Mouse (Mus musculus): ENCODE data around the gene Itpr1. TPM values are rescaled to one million over a fixed set of nuclear protein-coding genes. Genes with fewer than 3 reads are reported as not detected.

Itpr1 gene
- polyA plus RNA-seq, 1 experiment from 2014 or later = 5.0 TPM

DNA sequence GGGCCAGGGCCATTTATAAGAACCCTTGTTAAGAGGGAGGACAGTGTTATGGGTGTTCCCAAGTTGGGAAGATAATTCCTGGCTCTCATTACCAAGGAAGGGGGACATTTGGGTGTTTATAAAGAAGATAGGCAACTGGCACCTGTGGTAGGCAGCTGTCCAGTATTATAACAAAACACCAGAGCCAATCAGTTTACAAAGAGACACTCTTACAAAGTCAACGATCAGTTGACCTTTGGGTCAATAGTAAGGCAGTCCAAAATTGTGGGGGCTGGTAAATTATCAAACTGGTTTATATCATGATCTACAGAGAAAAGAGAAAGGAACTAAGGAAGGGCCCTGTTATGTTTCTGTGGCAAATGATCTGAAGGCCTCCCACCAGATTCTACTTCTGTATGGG, 104.1 kb downstream of the Itpr1 start:
- no peaks in the 10 kb centered on the region for H3K27me3 ChIP-seq
- no peak overlapping the region for H3K9ac ChIP-seq
- no peak overlapping the region for H3K27ac ChIP-seq (replicated peaks)
- H3K4me1 ChIP-seq (replicated peaks) = peaks cover 16% of the 10 kb centered on the region; the same call in 1 of the 2 replicates
- H3K4me2 ChIP-seq = no peak overlapping the region
- H3K9me3 ChIP-seq = no peaks in the 10 kb centered on the region
- WGBS = 93% methylated on average over 1 of the region's 1 CpGs
- ATAC-seq (ENCODE audit: low FRiP score, low read depth) = no peak
- no peaks in the 10 kb centered on the region for H3K36me3 ChIP-seq
- no peak overlapping the region for H3K4me3 ChIP-seq

- no peak; the same call in 1 of the 2 replicates for ATAC-seq (ENCODE audit: low FRiP score, low read depth)
- H3K27me3 ChIP-seq = no peaks in the 10 kb centered on the region
- 88% methylated on average over 2 of the region's 2 CpGs for WGBS
- 0 out of 2 replicates have a peak, but pooled peaks cover 8% of the 10 kb centered on the region for H3K4me1 ChIP-seq (replicated peaks)
- H3K4me3 ChIP-seq = no peak overlapping the region
- H3K27ac ChIP-seq (replicated peaks) = no peak overlapping the region
- no peaks in the 10 kb centered on the region for H3K36me3 ChIP-seq
- H3K9me3 ChIP-seq = no peaks in the 10 kb centered on the region
- H3K4me2 ChIP-seq = no peak overlapping the region
- no peak overlapping the region for H3K9ac ChIP-seq
Measured at GRCm38 (mm10) chr6:108321653-108322052, 108.8 kb downstream of the Itpr1 start.

DNA sequence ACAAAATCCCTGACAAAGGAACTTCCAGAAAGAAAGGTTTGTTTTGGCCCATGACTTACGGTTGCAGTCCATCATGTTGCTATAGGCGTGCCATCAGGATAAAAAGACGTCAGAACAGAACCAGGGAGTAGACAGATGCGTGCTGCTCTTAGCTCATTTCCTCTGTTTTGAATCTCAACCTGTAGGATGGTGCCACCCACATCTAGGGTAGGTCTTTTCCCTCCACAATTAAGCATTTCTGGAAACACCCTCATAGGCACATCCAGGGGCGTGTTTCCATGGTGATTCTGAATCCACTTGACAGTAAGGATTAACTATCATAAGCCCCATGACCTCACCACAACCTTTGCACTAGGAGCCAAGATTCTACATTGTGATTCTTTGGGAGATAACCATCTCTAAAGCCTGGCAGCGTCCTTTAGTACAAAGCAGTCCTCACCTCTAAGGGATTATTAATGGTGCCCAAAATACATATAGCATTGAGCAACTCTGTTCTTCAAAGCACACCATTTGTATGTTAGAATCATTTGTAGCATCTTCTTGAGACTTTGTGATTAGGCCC, 111.6 kb downstream of the Itpr1 start:
- H3K36me3 ChIP-seq = no peaks in the 10 kb centered on the region
- 0 out of 2 replicates have a peak, but pooled peaks cover 6% of the 10 kb centered on the region for H3K4me1 ChIP-seq (replicated peaks)
- ATAC-seq (ENCODE audit: low FRiP score, low read depth) = no peak
- no peak overlapping the region for H3K4me3 ChIP-seq
- WGBS = 86% methylated on average over 6 of the region's 6 CpGs
- H3K9me3 ChIP-seq = no peaks in the 10 kb centered on the region
- H3K9ac ChIP-seq = no peak overlapping the region
- H3K27me3 ChIP-seq = no peaks in the 10 kb centered on the region
- H3K4me2 ChIP-seq = no peak overlapping the region
- no peak overlapping the region for H3K27ac ChIP-seq (replicated peaks)

DNA sequence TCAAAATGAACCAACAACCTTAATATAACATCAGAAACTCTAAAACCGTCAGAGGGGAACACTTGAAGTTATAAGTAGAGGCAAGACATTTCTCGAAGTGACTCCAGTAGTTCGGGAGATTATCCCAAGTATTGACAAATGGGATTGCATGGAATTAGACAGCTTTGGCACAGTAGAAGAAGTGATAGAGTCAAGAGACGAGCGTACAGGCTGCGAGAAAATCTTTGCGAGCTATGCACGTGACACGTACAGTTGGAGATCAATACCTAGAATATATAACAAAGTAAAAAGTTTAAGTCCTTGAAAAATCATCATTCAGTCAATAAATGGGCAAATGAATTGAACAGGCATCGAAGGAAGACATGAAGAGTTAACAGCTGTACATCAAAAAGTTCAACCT, 112.5 kb downstream of the Itpr1 start:
- no peak overlapping the region for H3K9ac ChIP-seq
- H3K4me2 ChIP-seq = no peak overlapping the region
- 0 out of 2 replicates have a peak, but pooled peaks cover 6% of the 10 kb centered on the region for H3K4me1 ChIP-seq (replicated peaks)
- H3K27me3 ChIP-seq = no peaks in the 10 kb centered on the region
- ATAC-seq (ENCODE audit: low FRiP score, low read depth) = no peak
- H3K36me3 ChIP-seq = no peaks in the 10 kb centered on the region
- H3K27ac ChIP-seq (replicated peaks) = no peak overlapping the region
- H3K9me3 ChIP-seq = no peaks in the 10 kb centered on the region
- 95% methylated on average over 10 of the region's 10 CpGs for WGBS
- no peak overlapping the region for H3K4me3 ChIP-seq

DNA sequence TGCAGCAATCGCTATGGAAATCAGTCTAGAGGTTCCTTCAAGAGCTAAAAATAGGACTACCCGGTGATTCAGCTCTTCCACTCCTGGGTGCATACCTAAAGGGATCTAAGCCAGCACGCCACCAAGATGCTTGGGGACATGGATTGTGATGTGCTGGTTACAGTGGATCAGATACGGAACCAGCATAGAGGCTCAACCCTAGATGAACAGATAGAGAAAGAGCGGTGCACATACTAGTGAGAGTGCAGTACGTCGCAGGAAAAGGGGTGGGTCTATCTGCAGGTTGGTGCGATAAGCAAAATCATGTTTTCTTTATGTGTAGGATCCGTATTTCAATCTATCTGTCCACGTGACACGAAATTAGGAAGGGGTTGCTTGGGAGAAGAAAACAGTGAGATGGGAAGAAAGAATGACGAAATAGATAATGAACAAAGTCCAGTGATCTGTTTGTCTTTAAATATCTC, 113.1 kb downstream of the Itpr1 start:
- WGBS = 94% methylated on average over 12 of the region's 12 CpGs
- no peaks in the 10 kb centered on the region for H3K9me3 ChIP-seq
- no peak overlapping the region for H3K4me3 ChIP-seq
- H3K27ac ChIP-seq (replicated peaks) = no peak overlapping the region
- no peak overlapping the region for H3K4me2 ChIP-seq
- H3K9ac ChIP-seq = no peak overlapping the region
- no peak for ATAC-seq (ENCODE audit: low FRiP score, low read depth)
- 0 out of 2 replicates have a peak, but pooled peaks cover 6% of the 10 kb centered on the region for H3K4me1 ChIP-seq (replicated peaks)
- no peaks in the 10 kb centered on the region for H3K27me3 ChIP-seq
- H3K36me3 ChIP-seq = no peaks in the 10 kb centered on the region

DNA sequence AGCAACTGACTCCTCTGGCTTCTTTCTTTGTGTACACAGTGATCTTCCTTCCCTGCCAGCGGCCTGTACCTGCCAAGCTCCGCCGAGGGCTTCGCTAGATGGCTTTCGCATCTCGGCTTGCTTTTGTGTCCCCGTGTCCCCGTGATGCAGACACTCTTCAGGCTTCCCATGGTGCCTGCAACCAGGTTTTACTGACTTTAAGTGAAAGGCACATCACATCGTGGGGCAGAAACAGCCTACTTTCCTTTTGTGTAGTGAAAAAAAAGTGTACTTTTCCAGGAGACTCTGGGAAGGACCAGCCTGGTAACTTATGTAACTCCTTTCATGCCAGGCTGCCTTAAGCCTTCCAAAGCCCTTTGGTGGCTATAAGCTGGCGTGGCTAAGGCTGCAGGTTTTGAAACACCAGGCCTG, 113.9 kb downstream of the Itpr1 start:
- 80% methylated on average over 10 of the region's 10 CpGs for WGBS
- H3K4me1 ChIP-seq (replicated peaks) = no peaks in the 10 kb centered on the region
- H3K27me3 ChIP-seq = no peaks in the 10 kb centered on the region
- H3K36me3 ChIP-seq = no peaks in the 10 kb centered on the region
- no peak for ATAC-seq (ENCODE audit: low FRiP score, low read depth)
- H3K4me3 ChIP-seq = no peak overlapping the region
- H3K27ac ChIP-seq (replicated peaks) = no peak overlapping the region
- H3K4me2 ChIP-seq = no peak overlapping the region
- H3K9ac ChIP-seq = no peak overlapping the region
- no peaks in the 10 kb centered on the region for H3K9me3 ChIP-seq

- H3K9me3 ChIP-seq = no peaks in the 10 kb centered on the region
- H3K4me3 ChIP-seq = no peak overlapping the region
- H3K36me3 ChIP-seq = no peaks in the 10 kb centered on the region
- H3K4me2 ChIP-seq = no peak overlapping the region
- ATAC-seq (ENCODE audit: low FRiP score, low read depth) = no peak
- no peaks in the 10 kb centered on the region for H3K4me1 ChIP-seq (replicated peaks)
- WGBS = 82% methylated on average over 6 of the region's 6 CpGs
- H3K27ac ChIP-seq (replicated peaks) = no peak overlapping the region
- no peak overlapping the region for H3K9ac ChIP-seq
- H3K27me3 ChIP-seq = no peaks in the 10 kb centered on the region
Measured at GRCm38 (mm10) chr6:108327561-108327960, 114.7 kb downstream of the Itpr1 start.

GRCm38 (mm10) chr6:108328296-108328695, 115.4 kb downstream of the Itpr1 start:
- H3K4me2 ChIP-seq = no peak overlapping the region
- no peaks in the 10 kb centered on the region for H3K9me3 ChIP-seq
- no peaks in the 10 kb centered on the region for H3K4me1 ChIP-seq (replicated peaks)
- H3K9ac ChIP-seq = no peak overlapping the region
- no peaks in the 10 kb centered on the region for H3K36me3 ChIP-seq
- H3K27ac ChIP-seq (replicated peaks) = no peak overlapping the region
- no peak for ATAC-seq (ENCODE audit: low FRiP score, low read depth)
- H3K4me3 ChIP-seq = no peak overlapping the region
- no peaks in the 10 kb centered on the region for H3K27me3 ChIP-seq
- 83% methylated on average over 7 of the region's 7 CpGs for WGBS

DNA sequence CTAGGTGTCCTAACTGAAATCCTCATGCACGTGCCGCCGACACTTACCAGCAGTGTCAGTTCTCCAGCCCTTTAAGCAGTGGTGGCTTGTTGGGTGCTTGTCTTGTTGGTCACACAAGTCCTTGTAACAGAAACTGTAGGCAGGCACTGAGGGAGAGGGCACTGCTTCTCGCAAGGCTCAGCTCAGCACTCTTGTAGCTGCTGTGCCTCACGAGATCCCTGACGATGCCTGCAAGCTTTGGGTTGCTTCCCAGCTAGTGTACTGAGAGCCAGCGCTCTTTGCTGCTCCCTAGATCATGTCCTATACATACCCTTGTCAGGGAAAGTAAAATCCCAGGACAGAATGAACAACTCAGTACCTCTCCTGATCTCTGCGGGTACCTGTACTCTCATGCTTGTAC, 117.6 kb downstream of the Itpr1 start:
- no peak overlapping the region for H3K4me3 ChIP-seq
- ATAC-seq (ENCODE audit: low FRiP score, low read depth) = no peak
- no peak overlapping the region for H3K9ac ChIP-seq
- 93% methylated on average over 8 of the region's 8 CpGs for WGBS
- no peaks in the 10 kb centered on the region for H3K27me3 ChIP-seq
- peaks cover 4% of the 10 kb centered on the region; the same call in 1 of the 2 replicates for H3K4me1 ChIP-seq (replicated peaks)
- no peaks in the 10 kb centered on the region for H3K9me3 ChIP-seq
- H3K36me3 ChIP-seq = no peaks in the 10 kb centered on the region
- no peak overlapping the region for H3K27ac ChIP-seq (replicated peaks)
- H3K4me2 ChIP-seq = no peak overlapping the region

DNA sequence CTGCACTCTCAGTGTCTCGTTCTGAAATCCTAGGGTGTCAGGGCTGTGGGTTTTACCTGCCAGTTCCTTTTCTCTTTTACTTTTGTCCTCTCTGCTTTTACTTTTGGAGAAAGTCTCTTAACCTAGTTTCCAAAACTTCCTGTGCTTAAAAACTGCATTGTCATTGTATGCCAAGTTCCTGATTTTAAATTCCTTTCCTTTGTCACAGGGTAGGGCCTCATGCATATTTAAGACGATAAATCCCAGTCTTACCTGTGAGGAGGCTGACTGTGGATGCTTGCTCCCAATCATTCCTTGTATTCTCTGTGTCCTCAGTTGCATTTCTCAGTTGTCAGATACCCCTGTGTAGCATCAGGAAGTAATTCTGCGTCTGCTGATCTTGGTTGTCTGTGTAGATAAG, 118.4 kb downstream of the Itpr1 start:
- WGBS = 85% methylated on average over 3 of the region's 3 CpGs

DNA sequence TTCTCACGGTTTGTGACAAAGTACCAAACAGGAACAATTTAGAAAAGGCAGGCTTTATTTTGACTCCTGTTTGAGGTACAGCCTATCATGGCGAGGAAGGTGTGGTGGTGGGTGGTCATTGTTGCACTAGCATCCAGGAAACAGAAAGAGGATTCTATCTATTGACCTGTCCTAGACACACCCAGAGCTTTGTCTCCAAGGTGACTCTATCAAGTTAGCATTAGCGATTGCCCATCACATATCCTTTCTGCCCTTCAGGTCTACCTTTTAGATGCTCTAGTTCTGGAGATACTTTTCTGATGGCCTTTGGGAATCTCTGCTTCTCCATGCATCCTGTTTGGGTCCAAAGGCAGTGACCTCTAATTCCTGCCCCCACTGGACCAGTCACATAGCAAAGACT, 121.2 kb downstream of the Itpr1 start:
- Histone ChIP-seq H3K27me3 (no peaks in the 10 kb centered on the region), H3K27ac (replicated peaks) (no peak overlapping the region), H3K36me3 (no peaks in the 10 kb centered on the region), H3K4me2 (no peak overlapping the region), H3K4me3 (no peak overlapping the region), H3K4me1 (replicated peaks) (peaks cover 11% of the 10 kb centered on the region; the same call in 1 of the 2 replicates), H3K9me3 (no peaks in the 10 kb centered on the region), H3K9ac (no peak overlapping the region)
- 89% methylated on average over 3 of the region's 3 CpGs for WGBS
- ATAC-seq (ENCODE audit: low FRiP score, low read depth) = 0 out of 2 replicates have a peak, but pooled peaks have one; percentile 30

More for the DNA sequence above, 118.4 kb downstream of the Itpr1 start:
- no peak overlapping the region for H3K27ac ChIP-seq (replicated peaks)
- H3K4me1 ChIP-seq (replicated peaks) = peaks cover 6% of the 10 kb centered on the region; the same call in 1 of the 2 replicates
- H3K36me3 ChIP-seq = no peaks in the 10 kb centered on the region
- H3K4me2 ChIP-seq = no peak overlapping the region
- no peaks in the 10 kb centered on the region for H3K9me3 ChIP-seq
- H3K27me3 ChIP-seq = no peaks in the 10 kb centered on the region
- ATAC-seq (ENCODE audit: low FRiP score, low read depth) = no peak
- H3K4me3 ChIP-seq = no peak overlapping the region
- no peak overlapping the region for H3K9ac ChIP-seq

- no peak overlapping the region for H3K27ac ChIP-seq (replicated peaks)
- no peaks in the 10 kb centered on the region for H3K9me3 ChIP-seq
- H3K36me3 ChIP-seq = no peaks in the 10 kb centered on the region
- H3K4me2 ChIP-seq = no peak overlapping the region
- H3K9ac ChIP-seq = no peak overlapping the region
- peaks cover 11% of the 10 kb centered on the region; the same call in 1 of the 2 replicates for H3K4me1 ChIP-seq (replicated peaks)
- no peak overlapping the region for H3K4me3 ChIP-seq
- ATAC-seq (ENCODE audit: low FRiP score, low read depth) = 0 out of 2 replicates have a peak, but pooled peaks have one; percentile 45
- no peaks in the 10 kb centered on the region for H3K27me3 ChIP-seq
Measured at GRCm38 (mm10) chr6:108335202-108335823, 122.4 kb downstream of the Itpr1 start.
